Mouse (Mus musculus) C2C12 (cell line): ENCODE measurements around the gene Lrriq4.

Source experiments
- CEBPB ChIP-seq: IDR thresholded peaks from one replicate; pipeline ENCODE4 v1.6.1; 2011; ENCODE audit warnings: low read depth, mild to moderate bottlenecking, control low read depth, moderate library complexity
- CTCF ChIP-seq: IDR thresholded peaks from one replicate; pipeline ENCODE4 v1.5.1; 2011; ENCODE audit not compliant: control insufficient read depth, insufficient read depth, insufficient read length
- FOSL1 ChIP-seq: IDR thresholded peaks from one replicate; pipeline ENCODE4 v1.8.0; 2011; ENCODE audit warnings: mild to moderate bottlenecking, low read length; ENCODE audit not compliant: poor library complexity, insufficient read depth, severe bottlenecking
- MAX ChIP-seq: IDR thresholded peaks from one replicate; pipeline ENCODE4 v1.6.1; 2011; ENCODE audit warnings: mild to moderate bottlenecking, control low read depth
- MYOD1 ChIP-seq: IDR thresholded peaks from one replicate; pipeline ENCODE4 v1.6.1; 2011; ENCODE audit warnings: low read depth; ENCODE audit not compliant: control insufficient read depth, insufficient read length
- MYOG ChIP-seq: IDR thresholded peaks from one replicate; pipeline ENCODE4 v1.6.1; 2011; ENCODE audit not compliant: control insufficient read depth, insufficient read length; ENCODE audit errors: extremely low read depth
- USF1 ChIP-seq: IDR thresholded peaks from one replicate; pipeline ENCODE4 v1.6.1; 2011; ENCODE audit warnings: low read depth, mild to moderate bottlenecking, control low read depth, moderate library complexity

DNA sequence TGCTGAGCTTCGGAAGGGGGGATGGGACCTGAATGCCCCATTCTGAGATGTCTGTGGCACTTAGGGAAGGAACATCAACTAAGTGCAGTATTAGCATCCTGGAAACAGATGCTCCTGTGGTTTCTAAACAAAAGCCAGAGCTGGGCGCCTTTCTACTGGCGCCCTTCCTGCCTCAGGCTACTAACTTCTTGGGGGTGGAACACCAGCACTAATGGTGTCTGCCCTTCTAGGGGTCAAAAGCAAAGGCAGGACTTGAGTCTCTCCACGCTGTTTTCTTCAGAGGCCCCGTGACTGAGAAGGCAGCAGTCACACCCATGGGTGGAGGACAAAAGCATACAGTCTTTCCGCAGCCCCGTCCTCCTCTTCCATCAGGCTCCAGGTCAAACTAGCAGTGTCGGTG lies 2.5 kb downstream of the Lrriq4 start:
- no peak for TF ChIP-seq CTCF
- TF ChIP-seq MAX = no peak
- no peak for TF ChIP-seq CEBPB
- no peak for TF ChIP-seq MYOD1
- TF ChIP-seq MYOG = no peak
- no peak for TF ChIP-seq USF1
- TF ChIP-seq FOSL1 = no peak
